Mouse (Mus musculus): ENCODE results near the gene Ly6f. TPM values are rescaled to one million over a fixed set of nuclear protein-coding genes. Genes with fewer than 3 reads are reported as not detected.

Gene Ly6f
- polyA plus RNA-seq, 1 experiment from 2014 or later, result not detected

Other genes with a start within 250 kb of the Ly6f start
- gene Ly6c1, start 219.6 kb upstream of the Ly6f start, polyA plus RNA-seq (2014; fragmentation: Nextera tagmentation; extraction: Ambion mirVana), result 9.4 and 9.8 TPM in 2 replicates
- gene Ly6c2, start 156.5 kb upstream of the Ly6f start, polyA plus RNA-seq (2014; fragmentation: Nextera tagmentation; extraction: Ambion mirVana), result 0.77 and 1.2 TPM in 2 replicates
- gene Ly6g, start 113.2 kb upstream of the Ly6f start, polyA plus RNA-seq (2014; fragmentation: Nextera tagmentation; extraction: Ambion mirVana), result not detected in 2 replicates
- gene BC025446, start 52.0 kb upstream of the Ly6f start, polyA plus RNA-seq (2014; fragmentation: Nextera tagmentation; extraction: Ambion mirVana), result 14.8 and 15.1 TPM in 2 replicates

Data from intestine, embryonic 14.5 days (tissue).